Mouse (Mus musculus) MEL (cell line): ENCODE measurements around the gene Rad21l. TPM values are rescaled to one million over a fixed set of nuclear protein-coding genes. Genes with fewer than 3 reads are reported as not detected.
"Not testable (repeated sequence)": the region's sequence is repeated elsewhere in the genome, so short reads cannot be mapped to it uniquely, and the experiment has no call there.

Experiments used
- DNase-seq: peaks from one replicate; pipeline ENCODE4 v3.0.0; 2011; ENCODE audit warnings: low read depth, low spot score
- H3K27ac ChIP-seq: 2 replicates; pipeline ENCODE4 v1.5.1; 2012; ENCODE audit warnings: low read depth, mild to moderate bottlenecking, control low read depth, low read length, moderate library complexity; ENCODE audit not compliant: control insufficient read depth
- H3K27me3 ChIP-seq, 2 experiments: fragments of 150-350 bp in 1 of 2; sonication (generic) in 1 of 2; 2 replicates each; pipeline ENCODE4 v1.6.1; 2012; ENCODE audit warnings: low read length in 2 of 2, mild to moderate bottlenecking in 2 of 2, improper control_type of control experiment in 1 of 2, moderate library complexity in 1 of 2; ENCODE audit not compliant: insufficient read depth in 2 of 2, control insufficient read depth in 1 of 2
- H3K36me3 ChIP-seq, 2 experiments: 2 replicates each; pipeline ENCODE4 v1.6.1; 2012 to 2014; ENCODE audit warnings: low read length in 2 of 2, improper control_type of control experiment in 1 of 2, inconsistent platforms in 1 of 2, mild to moderate bottlenecking in 1 of 2; ENCODE audit not compliant: insufficient read depth in 2 of 2, control insufficient read depth in 1 of 2
- H3K4me1 ChIP-seq, 2 experiments: fragments of 150-350 bp in 1 of 2; sonication (generic) in 1 of 2; 2 replicates each; pipeline ENCODE4 v1.6.1; 2012; ENCODE audit warnings: low read length in 2 of 2, improper control_type of control experiment in 1 of 2, mild to moderate bottlenecking in 1 of 2; ENCODE audit not compliant: insufficient read depth in 2 of 2, control insufficient read depth in 1 of 2
- H3K4me3 ChIP-seq, 2 experiments: fragments of 150-350 bp in 1 of 2; sonication (generic) in 1 of 2; 2 replicates each; pipeline ENCODE4 v1.5.1; 2012; ENCODE audit warnings: low read depth in 2 of 2, low read length in 2 of 2, mild to moderate bottlenecking in 2 of 2, moderate library complexity in 2 of 2, control low read depth in 1 of 2, improper control_type of control experiment in 1 of 2; ENCODE audit not compliant: control insufficient read depth in 1 of 2, insufficient read depth in 1 of 2
- H3K79me2 ChIP-seq: 2 replicates; pipeline ENCODE4 v1.6.1; 2012; ENCODE audit warnings: mild to moderate bottlenecking, low read length, moderate library complexity; ENCODE audit not compliant: control insufficient read depth, poor library complexity, insufficient read depth
- H3K9ac ChIP-seq: 2 replicates; pipeline ENCODE4 v1.6.1; 2012; ENCODE audit warnings: low read depth, mild to moderate bottlenecking, control low read depth, low read length, moderate library complexity; ENCODE audit not compliant: control insufficient read depth, poor library complexity, severe bottlenecking
- H3K9me3 ChIP-seq: fragments of 150-350 bp; sonication (generic); replicated peaks from 2 replicates; pipeline ENCODE4 v1.6.1; 2012; ENCODE audit warnings: mild to moderate bottlenecking, low read length, improper control_type of control experiment, moderate library complexity; ENCODE audit not compliant: insufficient read depth
- CHD1 ChIP-seq: IDR thresholded peaks from 2 replicates; pipeline ENCODE4 v1.6.1; 2012; ENCODE audit warnings: low read depth, mild to moderate bottlenecking, inconsistent platforms, low read length, improper control_type of control experiment
- CHD2 ChIP-seq: IDR thresholded peaks from 2 replicates; pipeline ENCODE4 v1.6.1; 2011; ENCODE audit warnings: low read length, improper control_type of control experiment
- CTCF ChIP-seq, 3 experiments: IDR thresholded peaks in 2 of 3; conservative IDR thresholded peaks in 1 of 3; 2 replicates each; pipeline ENCODE4 v1.5.1; 2011 to 2012; ENCODE audit warnings: low read length in 3 of 3, low read depth in 2 of 3, mild to moderate bottlenecking in 2 of 3, improper control_type of control experiment in 1 of 3, inconsistent platforms in 1 of 3, mixed read lengths in 1 of 3, moderate library complexity in 1 of 3; ENCODE audit not compliant: control insufficient read depth in 1 of 3, insufficient read depth in 1 of 3, poor library complexity in 1 of 3, severe bottlenecking in 1 of 3
- E2F4 ChIP-seq: IDR thresholded peaks from 2 replicates; pipeline ENCODE4 v1.6.1; 2011; ENCODE audit warnings: low read depth, low read length, improper control_type of control experiment, borderline replicate concordance
- ELF1 ChIP-seq: IDR thresholded peaks from 2 replicates; pipeline ENCODE4 v1.6.1; 2014; ENCODE audit warnings: low read depth, mild to moderate bottlenecking, inconsistent platforms, low read length, improper control_type of control experiment, moderate library complexity
- EP300 ChIP-seq, 2 experiments: IDR thresholded peaks; 2 replicates each; pipeline ENCODE4 v1.6.1; 2011; ENCODE audit warnings: improper control_type of control experiment in 2 of 2, low read length in 2 of 2, low read depth in 1 of 2, mild to moderate bottlenecking in 1 of 2
- ETS1 ChIP-seq: IDR thresholded peaks from 2 replicates; pipeline ENCODE4 v1.6.1; 2012; ENCODE audit warnings: low read depth, mild to moderate bottlenecking, inconsistent platforms, low read length, improper control_type of control experiment, moderate library complexity
- GABPA ChIP-seq: IDR thresholded peaks from 2 replicates; pipeline ENCODE4 v1.6.1; 2012; ENCODE audit warnings: low read depth, mild to moderate bottlenecking, inconsistent platforms, low read length, improper control_type of control experiment, moderate library complexity
- HCFC1 ChIP-seq: IDR thresholded peaks from 2 replicates; pipeline ENCODE4 v1.6.1; 2012; ENCODE audit warnings: low read depth, mild to moderate bottlenecking, inconsistent platforms, low read length, improper control_type of control experiment, moderate library complexity
- KAT2A ChIP-seq: conservative IDR thresholded peaks from 2 replicates; pipeline ENCODE4 v1.6.1; 2012; ENCODE audit warnings: low read depth, low read length, improper control_type of control experiment, inconsistent platforms
- MAFK ChIP-seq: IDR thresholded peaks from 2 replicates; pipeline ENCODE4 v1.6.1; 2011; ENCODE audit warnings: low read depth, mild to moderate bottlenecking, low read length, improper control_type of control experiment, borderline replicate concordance
- MAX ChIP-seq: IDR thresholded peaks from 2 replicates; pipeline ENCODE4 v1.6.1; 2011; ENCODE audit warnings: low read length, improper control_type of control experiment
- MXI1 ChIP-seq: IDR thresholded peaks from 2 replicates; pipeline ENCODE4 v1.6.1; 2011; ENCODE audit warnings: mild to moderate bottlenecking, low read depth, low read length, improper control_type of control experiment
- MYB ChIP-seq: IDR thresholded peaks from 2 replicates; pipeline ENCODE4 v1.6.1; 2011; ENCODE audit warnings: mild to moderate bottlenecking, low read depth, low read length, improper control_type of control experiment
- MYC ChIP-seq: IDR thresholded peaks from 2 replicates; pipeline ENCODE4 v1.6.1; 2011; ENCODE audit warnings: low read depth, mild to moderate bottlenecking, low read length, improper control_type of control experiment, moderate library complexity
- NELFE ChIP-seq: IDR thresholded peaks from 2 replicates; pipeline ENCODE4 v1.6.1; 2011; ENCODE audit warnings: low read depth, low read length, improper control_type of control experiment
- POLR2A ChIP-seq, 2 experiments: IDR thresholded peaks; 2 replicates each; pipeline ENCODE4 v1.6.1; 2011 to 2012; ENCODE audit warnings: low read length in 2 of 2, mild to moderate bottlenecking in 2 of 2, control low read depth in 1 of 2, improper control_type of control experiment in 1 of 2, low read depth in 1 of 2, moderate library complexity in 1 of 2; ENCODE audit not compliant: control insufficient read depth in 1 of 2, insufficient read depth in 1 of 2, poor library complexity in 1 of 2
- POLR2AphosphoS2 ChIP-seq: IDR thresholded peaks from 2 replicates; pipeline ENCODE4 v1.6.1; 2011; ENCODE audit warnings: low read length, improper control_type of control experiment
- POLR2AphosphoS5 ChIP-seq: IDR thresholded peaks from 2 replicates; pipeline ENCODE4 v1.6.1; 2012; ENCODE audit warnings: low read depth, borderline replicate concordance, mild to moderate bottlenecking, inconsistent platforms, low read length, moderate library complexity, mixed read lengths
- RCOR1 ChIP-seq: IDR thresholded peaks from 2 replicates; pipeline ENCODE4 v1.6.1; 2012; ENCODE audit warnings: low read depth, mild to moderate bottlenecking, inconsistent platforms, low read length, improper control_type of control experiment
- TAL1 ChIP-seq: IDR thresholded peaks from 2 replicates; pipeline ENCODE4 v1.6.1; 2012; ENCODE audit warnings: mild to moderate bottlenecking, inconsistent platforms, low read length, moderate library complexity, mixed read lengths
- TBP ChIP-seq: IDR thresholded peaks from 2 replicates; pipeline ENCODE4 v1.8.0; 2011; ENCODE audit warnings: low read depth, low read length, improper control_type of control experiment
- TCF12 ChIP-seq: IDR thresholded peaks from 2 replicates; pipeline ENCODE4 v1.6.1; 2014; ENCODE audit warnings: low read depth, mild to moderate bottlenecking, inconsistent platforms, low read length, improper control_type of control experiment, moderate library complexity
- UBTF ChIP-seq: IDR thresholded peaks from 2 replicates; pipeline ENCODE4 v1.6.1; 2012; ENCODE audit warnings: low read depth, mild to moderate bottlenecking, inconsistent platforms, low read length, improper control_type of control experiment, moderate library complexity, borderline replicate concordance; ENCODE audit not compliant: insufficient read depth
- USF2 ChIP-seq, 2 experiments: IDR thresholded peaks; 2 replicates each; pipeline ENCODE4 v1.6.1; 2011 to 2012; ENCODE audit warnings: improper control_type of control experiment in 2 of 2, low read length in 2 of 2, borderline replicate concordance in 1 of 2, inconsistent platforms in 1 of 2, low read depth in 1 of 2, mild to moderate bottlenecking in 1 of 2; ENCODE audit not compliant: insufficient read depth in 1 of 2
- ZKSCAN1 ChIP-seq: IDR thresholded peaks from 2 replicates; pipeline ENCODE4 v1.6.1; 2012; ENCODE audit warnings: low read depth, mild to moderate bottlenecking, inconsistent platforms, low read length, improper control_type of control experiment, moderate library complexity
- ZNF384 ChIP-seq: IDR thresholded peaks from 2 replicates; pipeline ENCODE4 v1.6.1; 2012; ENCODE audit warnings: low read depth, mild to moderate bottlenecking, inconsistent platforms, low read length, improper control_type of control experiment
- polyA plus RNA-seq, 2 experiments: library from polyadenylated mRNA; stranded (reverse) in 1 of 2; unstranded in 1 of 2; fragments of >175 nt in 1 of 2; fragments of >200 nt in 1 of 2; gene quantifications; 2 replicates each; pipeline versions ENCODE4 v1.2.1 to v1.2.4; 2012; ENCODE audit warnings: low replicate concordance in 2 of 2, low read depth in 1 of 2; ENCODE audit not compliant: insufficient read length in 2 of 2, insufficient read depth in 1 of 2, missing spikeins in 1 of 2
- total RNA-seq: library from RNA; depleted of rRNA; stranded (reverse); fragments of 300-350 nt; gene quantifications from 2 replicates; pipeline ENCODE4 v1.2.3, GENCODE M21; 2012

The Rad21l gene
- total and polyA plus RNA-seq, 3 experiments, result not detected

GRCm38 (mm10) chr2:151623776-151624175, 44.6 kb downstream of the Rad21l start:
- Histone ChIP-seq H3K4me3 (no peak overlapping the region), H3K4me1 (0 out of 4 replicates have a peak, but pooled peaks cover 0 to 3% of the 10 kb centered on the region in 2 experiments), H3K27me3 (no peaks in the 10 kb centered on the region), H3K36me3 (no peaks in the 10 kb centered on the region), H3K79me2 (no peaks in the 10 kb centered on the region), H3K27ac (no peak overlapping the region), H3K9me3 (no peaks in the 10 kb centered on the region), H3K9ac (no peak overlapping the region)
- no peak for TF ChIP-seq POLR2AphosphoS2
- TF ChIP-seq E2F4, result no peak
- TF ChIP-seq NELFE, result no peak
- TF ChIP-seq CTCF (IDR thresholded peaks at IDR 0.05 in 2 of 3, conservative IDR thresholded peaks at IDR 0.05 in 1 of 3; ENCODE audit: control insufficient read depth in 1 of 3, insufficient read depth in 1 of 3, low read depth in 2 of 3, low read length in 3 of 3, poor library complexity in 1 of 3, severe bottlenecking in 1 of 3), result no peak
- TF ChIP-seq EP300 (IDR thresholded peaks at IDR 0.05; ENCODE audit: low read depth in 1 of 2, low read length in 2 of 2), result no peak
- no peak for TF ChIP-seq MXI1
- TF ChIP-seq MYB, result no peak
- TF ChIP-seq TAL1, result no peak
- no peak for TF ChIP-seq CHD2
- TF ChIP-seq TCF12, result no peak
- TF ChIP-seq TBP, result no peak
- TF ChIP-seq USF2 (IDR thresholded peaks at IDR 0.05; ENCODE audit: borderline replicate concordance in 1 of 2, insufficient read depth in 1 of 2, low read depth in 1 of 2, low read length in 2 of 2), result no peak
- no peak for TF ChIP-seq RCOR1
- no peak for TF ChIP-seq HCFC1
- no peak for TF ChIP-seq KAT2A
- TF ChIP-seq POLR2A (IDR thresholded peaks at IDR 0.05; ENCODE audit: control insufficient read depth in 1 of 2, insufficient read depth in 1 of 2, low read depth in 1 of 2, low read length in 2 of 2, poor library complexity in 1 of 2), result no peak
- TF ChIP-seq CHD1, result no peak
- no peak for TF ChIP-seq ELF1
- no peak for TF ChIP-seq UBTF
- no peak for TF ChIP-seq POLR2AphosphoS5
- DNase-seq, result no peak

- H3K27me3 ChIP-seq, result peaks cover 2 to 5% of the 10 kb centered on the region in 2 experiments; a peak in 2 of 4 replicates
- DNase-seq, result no peak
- no peaks in the 10 kb centered on the region for H3K36me3 ChIP-seq
- TF ChIP-seq TCF12 (no peak), TBP (no peak), ZNF384 (no peak), ZKSCAN1 (no peak), ETS1 (no peak), MYC (no peak), MAX (no peak), KAT2A (no peak), MAFK (no peak), MXI1 (no peak), GABPA (no peak), POLR2AphosphoS5 (no peak)
- no peak overlapping the region for H3K9ac ChIP-seq
- no peaks in the 10 kb centered on the region for H3K79me2 ChIP-seq
- H3K4me3 ChIP-seq, result no peak overlapping the region
- H3K9me3 ChIP-seq, result no peaks in the 10 kb centered on the region
- no peak overlapping the region for H3K27ac ChIP-seq
- H3K4me1 ChIP-seq, result no peaks in the 10 kb centered on the region
Observed at GRCm38 (mm10) chr2:151616551-151617329, 51.6 kb downstream of the Rad21l start.

GRCm38 (mm10) chr2:151615779-151616178, 52.6 kb downstream of the Rad21l start:
- not testable (repeated sequence) for H3K36me3 ChIP-seq, H3K27ac ChIP-seq, H3K9me3 ChIP-seq, H3K79me2 ChIP-seq, DNase-seq, H3K4me3 ChIP-seq, H3K27me3 ChIP-seq, H3K4me1 ChIP-seq, H3K9ac ChIP-seq
